Mouse (Mus musculus): ENCODE measurements at regions not wholly inside any gene's neighbourhood (a gene's known extent, or its start where the extent isn't known, plus 50 kb on each side); places are given as distances from the start of the nearest gene placed in this dataset.

GRCm38 (mm10) chr8:117929606-117930005, 127.9 kb upstream of the Mphosph6 start:
- WGBS, result 44% methylated on average over 12 of the region's 12 CpGs
- Histone ChIP-seq H3K27ac (ENCODE audit: insufficient read depth, low read depth, low read length) (no peak overlapping the region), H3K27me3 (ENCODE audit: control insufficient read depth, insufficient read depth, low read length) (no peaks in the 10 kb centered on the region), H3K4me3 (ENCODE audit: low read depth, low read length) (no peak overlapping the region), H3K36me3 (ENCODE audit: control insufficient read depth, insufficient read depth, low read length) (no peaks in the 10 kb centered on the region), H3K4me1 (ENCODE audit: control insufficient read depth, insufficient read depth, insufficient read length, low read length) (no peaks in the 10 kb centered on the region)
- TF ChIP-seq CTCF (IDR thresholded peaks at IDR 0.05; ENCODE audit: extremely low read depth, insufficient read length, insufficient replicate concordance, low read depth, low read length) (no peak), POLR2A (IDR thresholded peaks at IDR 0.05; ENCODE audit: low read depth, low read length) (no peak)

- Histone ChIP-seq H3K36me3 (ENCODE audit: control insufficient read depth, insufficient read depth, low read length) (no peaks in the 10 kb centered on the region), H3K27ac (ENCODE audit: insufficient read depth, low read depth, low read length) (no peak overlapping the region), H3K4me3 (ENCODE audit: low read depth, low read length) (no peak overlapping the region), H3K27me3 (ENCODE audit: control insufficient read depth, insufficient read depth, low read length) (no peaks in the 10 kb centered on the region), H3K4me1 (ENCODE audit: control insufficient read depth, insufficient read depth, insufficient read length, low read length) (no peaks in the 10 kb centered on the region)
- 69% methylated on average over 6 of the region's 6 CpGs for WGBS
- TF ChIP-seq CTCF (IDR thresholded peaks at IDR 0.05; ENCODE audit: extremely low read depth, insufficient read length, insufficient replicate concordance, low read depth, low read length) (no peak), POLR2A (IDR thresholded peaks at IDR 0.05; ENCODE audit: low read depth, low read length) (no peak)
Observed at GRCm38 (mm10) chr8:117923296-117923695, 121.6 kb upstream of the Mphosph6 start.

- Histone ChIP-seq H3K27ac (ENCODE audit: insufficient read depth, low read depth, low read length) (no peak overlapping the region), H3K4me1 (ENCODE audit: control insufficient read depth, insufficient read depth, insufficient read length, low read length) (peaks cover 2% of the 10 kb centered on the region; the same call in 1 of the 2 replicates), H3K4me3 (ENCODE audit: low read depth, low read length) (no peak overlapping the region), H3K27me3 (ENCODE audit: control insufficient read depth, insufficient read depth, low read length) (no peaks in the 10 kb centered on the region), H3K36me3 (ENCODE audit: control insufficient read depth, insufficient read depth, low read length) (no peaks in the 10 kb centered on the region)
- no peak for TF ChIP-seq CTCF (IDR thresholded peaks at IDR 0.05; ENCODE audit: extremely low read depth, insufficient read length, insufficient replicate concordance, low read depth, low read length)
- 62% methylated on average over 8 of the region's 8 CpGs for WGBS
Observed at GRCm38 (mm10) chr8:117903052-117903451, 101.3 kb upstream of the Mphosph6 start.

- H3K27ac ChIP-seq (ENCODE audit: insufficient read depth, low read depth, low read length), result no peak overlapping the region
- H3K4me3 ChIP-seq (ENCODE audit: low read depth, low read length), result no peak overlapping the region
- no peak for TF ChIP-seq CTCF (IDR thresholded peaks at IDR 0.05; ENCODE audit: extremely low read depth, insufficient read length, insufficient replicate concordance, low read depth, low read length)
- TF ChIP-seq POLR2A (IDR thresholded peaks at IDR 0.05; ENCODE audit: low read depth, low read length), result no peak
- H3K4me1 ChIP-seq (ENCODE audit: control insufficient read depth, insufficient read depth, insufficient read length, low read length), result peaks cover 2% of the 10 kb centered on the region; the same call in 1 of the 2 replicates
- no peaks in the 10 kb centered on the region for H3K36me3 ChIP-seq (ENCODE audit: control insufficient read depth, insufficient read depth, low read length)
- H3K27me3 ChIP-seq (ENCODE audit: control insufficient read depth, insufficient read depth, low read length), result no peaks in the 10 kb centered on the region
Observed at GRCm38 (mm10) chr8:117899892-117900291, 98.1 kb upstream of the Mphosph6 start.

GRCm38 (mm10) chr8:117898015-117898414, 96.3 kb upstream of the Mphosph6 start:
- Histone ChIP-seq H3K27ac (ENCODE audit: insufficient read depth, low read depth, low read length) (no peak overlapping the region), H3K4me3 (ENCODE audit: low read depth, low read length) (no peak overlapping the region), H3K4me1 (ENCODE audit: control insufficient read depth, insufficient read depth, insufficient read length, low read length) (peaks cover 2% of the 10 kb centered on the region; the same call in 1 of the 2 replicates), H3K27me3 (ENCODE audit: control insufficient read depth, insufficient read depth, low read length) (no peaks in the 10 kb centered on the region), H3K36me3 (ENCODE audit: control insufficient read depth, insufficient read depth, low read length) (no peaks in the 10 kb centered on the region)
- 80% methylated on average over 5 of the region's 5 CpGs for WGBS
- no peak for TF ChIP-seq POLR2A (IDR thresholded peaks at IDR 0.05; ENCODE audit: low read depth, low read length)
- peak; percentile 31; the same call in 1 of the 2 replicates for TF ChIP-seq CTCF (IDR thresholded peaks at IDR 0.05; ENCODE audit: extremely low read depth, insufficient read length, insufficient replicate concordance, low read depth, low read length)

- peaks cover 2% of the 10 kb centered on the region; the same call in 1 of the 2 replicates for H3K4me1 ChIP-seq (ENCODE audit: control insufficient read depth, insufficient read depth, insufficient read length, low read length)
- 72% methylated on average over 8 of the region's 8 CpGs for WGBS
- TF ChIP-seq POLR2A (IDR thresholded peaks at IDR 0.05; ENCODE audit: low read depth, low read length), result no peak
- TF ChIP-seq CTCF (IDR thresholded peaks at IDR 0.05; ENCODE audit: extremely low read depth, insufficient read length, insufficient replicate concordance, low read depth, low read length), result no peak
- no peak overlapping the region for H3K27ac ChIP-seq (ENCODE audit: insufficient read depth, low read depth, low read length)
- no peaks in the 10 kb centered on the region for H3K36me3 ChIP-seq (ENCODE audit: control insufficient read depth, insufficient read depth, low read length)
- H3K4me3 ChIP-seq (ENCODE audit: low read depth, low read length), result no peak overlapping the region
- no peaks in the 10 kb centered on the region for H3K27me3 ChIP-seq (ENCODE audit: control insufficient read depth, insufficient read depth, low read length)
Observed at GRCm38 (mm10) chr8:117894861-117895260, 93.1 kb upstream of the Mphosph6 start.

- Histone ChIP-seq H3K4me1 (ENCODE audit: control insufficient read depth, insufficient read depth, insufficient read length, low read length) (no peaks in the 10 kb centered on the region), H3K27ac (ENCODE audit: insufficient read depth, low read depth, low read length) (no peak overlapping the region), H3K36me3 (ENCODE audit: control insufficient read depth, insufficient read depth, low read length) (no peaks in the 10 kb centered on the region), H3K4me3 (ENCODE audit: low read depth, low read length) (no peak overlapping the region), H3K27me3 (ENCODE audit: control insufficient read depth, insufficient read depth, low read length) (no peaks in the 10 kb centered on the region)
- no peak for TF ChIP-seq CTCF (IDR thresholded peaks at IDR 0.05; ENCODE audit: extremely low read depth, insufficient read length, insufficient replicate concordance, low read depth, low read length)
- TF ChIP-seq POLR2A (IDR thresholded peaks at IDR 0.05; ENCODE audit: low read depth, low read length), result no peak
- WGBS, result 67% methylated on average over 3 of the region's 3 CpGs
Observed at GRCm38 (mm10) chr8:117890211-117890610, 88.5 kb upstream of the Mphosph6 start.

All from small intestine, adult 2 months (tissue).